Mouse (Mus musculus) kidney, adult 2 months (tissue): Measurements from ENCODE around the gene Slpi. TPM values are rescaled to one million over a fixed set of nuclear protein-coding genes. Genes with fewer than 3 reads are reported as not detected.
A peak's percentile ranks its signal among the peaks of the same experiment; 100 is the strongest.

ENCODE experiments used
- DNase-seq: peaks from one replicate; pipeline ENCODE4 v3.0.0; 2021
- H3K27ac ChIP-seq: fragments of 200-500 bp; 2 replicates; pipeline ENCODE4 v1.5.1; 2012; ENCODE audit warnings: low read depth, low read length, control low read depth, inconsistent platforms; ENCODE audit not compliant: insufficient read depth
- H3K27me3 ChIP-seq: fragments of 200-500 bp; replicated peaks from 2 replicates; pipeline ENCODE4 v1.6.1; 2012; ENCODE audit warnings: mild to moderate bottlenecking, moderate library complexity, low read length, inconsistent platforms; ENCODE audit not compliant: control insufficient read depth, insufficient read depth
- H3K36me3 ChIP-seq: fragments of 200-500 bp; 2 replicates; pipeline ENCODE4 v1.6.1; 2012; ENCODE audit warnings: mild to moderate bottlenecking, moderate library complexity, low read length, inconsistent platforms; ENCODE audit not compliant: control insufficient read depth, insufficient read depth
- H3K4me1 ChIP-seq: fragments of 200-500 bp; 2 replicates; pipeline ENCODE4 v1.6.1; 2011; ENCODE audit warnings: low read length; ENCODE audit not compliant: control insufficient read depth, insufficient read depth
- H3K4me3 ChIP-seq: fragments of 200-500 bp; 2 replicates; pipeline ENCODE4 v1.5.1; 2011; ENCODE audit warnings: mild to moderate bottlenecking, low read depth, low read length, control low read depth; ENCODE audit not compliant: insufficient read depth
- CTCF ChIP-seq: fragments of 200-500 bp; conservative IDR thresholded peaks from 2 replicates; pipeline ENCODE4 v1.5.1; 2011; ENCODE audit warnings: low read depth, mild to moderate bottlenecking, control low read depth, low read length, moderate library complexity, mixed read lengths; ENCODE audit not compliant: insufficient read depth, insufficient read length
- POLR2A ChIP-seq: fragments of 200-500 bp; IDR thresholded peaks from one replicate; pipeline ENCODE4 v1.6.1; 2011; ENCODE audit warnings: low read depth, low read length, control low read depth
- WGBS: fragments of 180-500 bp; shearing (Covaris S2); methylation state at CpG from one replicate; pipeline ENCODE4 v1.1.7; 2018; 5-methylcytosine and 5-hydroxymethylcytosine counted together
- polyA plus RNA-seq: library from polyadenylated mRNA; depleted of rRNA; stranded (reverse); fragments of >200 nt; gene quantifications from 2 replicates; pipeline ENCODE4 v1.2.3, GENCODE M21; 2012

Slpi gene
- polyA plus RNA-seq, 1 experiment, result 4.6 TPM

DNA sequence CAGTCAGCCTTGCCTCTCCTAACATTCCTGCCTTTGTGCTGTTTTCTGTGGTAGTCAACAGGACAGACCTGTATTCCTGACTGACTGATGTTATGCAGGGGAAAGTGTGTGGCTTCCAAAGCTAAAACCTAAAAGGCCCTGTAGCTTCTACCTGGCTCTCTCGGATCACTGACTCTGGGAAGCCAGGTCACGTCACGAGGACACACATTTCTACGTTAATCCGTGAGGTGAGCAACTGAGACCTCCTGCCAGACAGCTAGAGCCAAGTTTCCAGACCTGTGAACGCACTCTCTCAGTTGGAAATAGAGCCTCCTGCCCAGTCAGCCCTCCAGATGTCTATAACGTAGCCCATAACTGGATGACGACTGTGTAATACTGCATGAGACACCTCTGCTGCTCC lies 33.1 kb upstream of the Slpi start:
- TF ChIP-seq POLR2A (no peak), CTCF (no peak)
- Histone ChIP-seq H3K36me3 (peaks cover 12% of the 10 kb centered on the region), H3K4me1 (peaks cover 30% of the 10 kb centered on the region), H3K4me3 (no peak overlapping the region), H3K27me3 (no peaks in the 10 kb centered on the region), H3K27ac (peak overlapping the region; percentile 77)
- WGBS, result 42% methylated on average over 8 of the region's 8 CpGs
- DNase-seq, result peak; percentile 85

DNA sequence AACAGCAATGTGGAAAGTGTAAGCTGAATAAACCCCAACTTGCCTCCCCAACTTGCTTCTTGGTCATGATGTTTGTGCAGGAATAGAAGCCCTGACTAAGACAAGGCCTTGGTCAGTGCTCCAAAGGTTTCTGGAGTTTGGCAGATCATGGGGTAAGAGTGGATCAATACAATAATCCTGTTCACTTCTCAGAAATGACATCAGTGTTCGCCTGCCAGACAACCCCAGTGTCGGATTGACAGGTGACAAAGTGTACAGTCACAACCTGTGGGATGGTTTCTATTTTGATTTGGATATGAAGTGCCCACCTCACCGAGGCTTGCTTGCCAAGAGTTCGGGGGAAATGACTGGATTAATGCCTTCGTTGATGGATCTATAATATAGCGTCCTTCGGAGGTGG lies 32.4 kb upstream of the Slpi start:
- TF ChIP-seq POLR2A (no peak), CTCF (no peak)
- Histone ChIP-seq H3K27ac (0 out of 2 replicates have a peak overlapping the region, but pooled peaks have one; percentile 77), H3K36me3 (peaks cover 12% of the 10 kb centered on the region), H3K4me1 (peaks cover 28% of the 10 kb centered on the region), H3K4me3 (no peak overlapping the region), H3K27me3 (no peaks in the 10 kb centered on the region)
- WGBS, result 78% methylated on average over 7 of the region's 7 CpGs
- no peak for DNase-seq

DNA sequence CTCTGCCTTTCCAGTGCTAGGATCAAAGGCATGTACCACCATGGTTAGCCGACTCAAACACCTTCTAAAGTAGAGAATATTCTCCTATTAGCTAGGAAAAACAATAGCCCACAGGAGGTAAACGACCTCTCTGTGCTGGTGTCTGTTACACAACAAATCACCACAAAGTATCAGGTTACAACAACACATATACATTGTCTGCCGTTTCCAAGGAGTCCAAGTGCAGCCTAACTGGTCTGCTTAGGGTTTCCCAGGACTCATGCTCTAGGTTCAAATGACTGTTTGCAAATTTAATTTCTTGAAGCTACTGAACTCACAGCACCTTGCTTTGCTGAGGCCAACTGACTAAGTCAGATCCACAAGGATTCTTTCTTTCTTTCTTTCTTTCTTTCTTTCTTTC lies 30.6 kb upstream of the Slpi start:
- no peak for DNase-seq
- no peak overlapping the region for H3K4me3 ChIP-seq
- H3K27ac ChIP-seq, result no peak overlapping the region
- H3K36me3 ChIP-seq, result peaks cover 6% of the 10 kb centered on the region
- TF ChIP-seq CTCF (no peak), POLR2A (no peak)
- peaks cover 23% of the 10 kb centered on the region; the same call in 1 of the 2 replicates for H3K4me1 ChIP-seq
- H3K27me3 ChIP-seq, result no peaks in the 10 kb centered on the region
- WGBS, result 9% methylated on average over 3 of the region's 3 CpGs

DNA sequence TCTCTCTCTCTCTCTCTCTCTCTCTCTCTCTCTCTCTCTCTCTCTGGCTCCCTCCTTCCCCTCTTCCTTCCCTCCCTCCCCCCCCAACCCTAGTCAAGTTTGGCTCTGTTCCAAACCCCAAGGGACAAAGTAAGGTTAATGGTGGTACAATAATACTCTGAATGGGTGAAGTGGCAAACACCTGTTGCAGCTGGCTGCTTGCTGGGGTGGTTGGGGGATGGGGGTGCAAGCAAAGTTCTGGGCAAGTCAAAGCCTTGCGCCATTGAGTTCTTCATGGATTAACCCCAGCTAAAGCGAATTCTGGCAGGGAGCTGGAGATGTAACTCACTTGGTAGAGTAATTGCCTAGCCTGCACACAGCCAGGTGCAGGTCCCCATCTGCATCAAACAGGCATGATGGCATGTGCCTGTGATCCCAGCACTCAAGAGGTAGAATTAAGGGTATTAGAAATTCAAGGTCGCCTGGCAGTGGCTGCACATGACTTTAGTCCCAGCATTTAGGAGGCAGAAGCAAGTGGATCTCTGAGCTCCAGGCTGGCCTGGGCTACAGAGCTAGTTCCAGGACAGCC lies 29.5 kb upstream of the Slpi start:
- peaks cover 23% of the 10 kb centered on the region; the same call in 1 of the 2 replicates for H3K4me1 ChIP-seq
- TF ChIP-seq CTCF (no peak), POLR2A (no peak)
- peak; percentile 69 for DNase-seq
- H3K4me3 ChIP-seq, result no peak overlapping the region
- H3K36me3 ChIP-seq, result no peaks in the 10 kb centered on the region
- 20% methylated on average over 3 of the region's 3 CpGs for WGBS
- no peaks in the 10 kb centered on the region for H3K27me3 ChIP-seq
- H3K27ac ChIP-seq, result peak overlapping the region; percentile 83

DNA sequence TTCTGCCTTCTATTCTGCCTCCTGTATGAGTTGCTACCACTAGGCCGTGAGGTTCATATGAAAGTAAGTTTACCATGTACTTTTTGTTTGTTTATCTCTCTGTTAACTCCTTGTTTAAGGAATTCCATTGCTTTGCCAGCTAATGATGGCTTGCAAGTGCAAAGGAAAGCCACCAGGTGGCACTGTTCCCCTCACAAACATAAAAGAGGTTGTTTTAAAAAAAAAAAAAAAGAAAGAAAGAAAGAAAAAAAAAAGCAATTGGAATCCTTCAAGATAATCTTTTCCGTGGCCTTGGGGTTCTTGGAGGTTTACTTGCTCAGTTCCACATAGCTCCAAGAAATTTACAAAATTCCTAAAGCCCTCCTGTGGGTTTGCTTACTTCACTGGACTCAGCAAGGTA lies 28.3 kb upstream of the Slpi start:
- Histone ChIP-seq H3K27me3 (no peaks in the 10 kb centered on the region), H3K4me1 (peaks cover 14% of the 10 kb centered on the region; the same call in 1 of the 2 replicates), H3K4me3 (no peak overlapping the region), H3K27ac (peak overlapping the region; percentile 61), H3K36me3 (no peaks in the 10 kb centered on the region)
- 1% methylated on average over 2 of the region's 2 CpGs for WGBS
- DNase-seq, result peak; percentile 33
- TF ChIP-seq POLR2A, result no peak
- peak; percentile 59 for TF ChIP-seq CTCF

- Histone ChIP-seq H3K4me1 (peaks cover 5% of the 10 kb centered on the region; the same call in 1 of the 2 replicates), H3K27me3 (no peaks in the 10 kb centered on the region), H3K27ac (no peak overlapping the region), H3K36me3 (no peaks in the 10 kb centered on the region), H3K4me3 (no peak overlapping the region)
- DNase-seq, result no peak
- 68% methylated on average over 10 of the region's 10 CpGs for WGBS
- TF ChIP-seq CTCF (no peak), POLR2A (no peak)
Observed at GRCm38 (mm10) chr2:164414581-164414980, 25.7 kb upstream of the Slpi start.

GRCm38 (mm10) chr2:164414167-164414566 lies 25.3 kb upstream of the Slpi start:
- WGBS, result 33% methylated on average over 28 of the region's 28 CpGs
- no peak for DNase-seq
- Histone ChIP-seq H3K27ac (no peak overlapping the region), H3K36me3 (no peaks in the 10 kb centered on the region), H3K27me3 (no peaks in the 10 kb centered on the region), H3K4me3 (no peak overlapping the region), H3K4me1 (peaks cover 5% of the 10 kb centered on the region; the same call in 1 of the 2 replicates)
- TF ChIP-seq CTCF (no peak), POLR2A (no peak)
